ENCODE assay signal across 11 mouse cellular contexts in the genomic region with DNA sequence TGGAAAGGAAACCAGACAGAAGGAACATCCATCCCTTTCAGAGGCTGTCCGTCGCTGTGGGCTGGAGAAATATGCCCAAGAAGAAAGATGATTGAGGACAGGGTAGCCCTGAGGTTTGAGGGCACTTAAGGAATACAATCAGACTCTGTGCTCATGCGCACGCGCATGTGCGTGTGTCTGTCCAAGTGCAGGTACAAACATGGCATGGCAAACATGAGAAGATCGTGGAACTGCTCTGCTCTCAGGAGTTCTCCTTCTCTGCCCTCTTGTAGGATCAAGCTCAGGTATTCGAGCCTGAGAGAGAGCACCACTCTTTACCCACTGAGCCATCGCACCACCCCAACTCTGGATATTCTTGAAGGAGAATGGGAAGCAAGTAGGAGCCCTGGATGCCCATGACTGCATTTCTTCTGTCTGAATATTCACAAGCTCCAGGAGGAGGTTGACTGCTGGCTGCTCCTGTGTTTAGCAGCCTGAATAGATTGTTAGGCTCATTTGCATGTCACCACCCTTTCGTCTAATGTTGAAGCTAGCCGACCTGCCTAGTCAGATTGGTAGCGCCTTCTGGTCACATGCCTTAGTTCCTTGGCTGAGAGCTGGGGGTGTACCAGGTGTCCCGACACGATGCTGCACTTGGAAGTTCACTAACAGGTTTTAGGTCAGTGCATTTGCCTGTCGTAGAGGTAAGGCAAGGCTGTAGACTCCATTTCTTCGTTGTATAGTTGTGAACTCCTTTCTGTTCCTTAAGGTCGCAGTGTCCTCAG. TPM values are rescaled to one million over a fixed set of nuclear protein-coding genes. Genes with fewer than 3 reads are reported as not detected.
A peak's percentile ranks its signal among the peaks of the same experiment; 100 is the strongest.
DNase-seq lines count a peak whose midpoint lies in the region; ATAC-seq lines count a peak whose summit lies in the region.
"Had no signal": no experiment of that assay in that cellular context is flagged by ENCODE, and none has a peak within 500 bp of the region (broad histone marks: within the 10 kb centered on the region; RNA-seq: fewer than 3 reads in every experiment).

No protein-coding gene starts in this region.

- no peaks in the 10 kb centered on the region for H3K36me3 ChIP-seq in heart, embryonic 14.5 days (ENCODE audit: control insufficient read depth, insufficient read depth, low read length)
- H3K36me3 ChIP-seq: liver, embryonic 12.5 days had no signal

- no peak for ATAC-seq in heart, embryonic 14.5 days (ENCODE audit: insufficient number of reproducible peaks, insufficient read depth, low FRiP score, low read depth)
- ATAC-seq: hindbrain, embryonic 16.5 days; liver, embryonic 12.5 days had no signal

- WGBS in heart, embryonic 14.5 days: 68% methylated on average over 17 of the region's 17 CpGs

- no peaks in the 10 kb centered on the region for H3K27me3 ChIP-seq in heart, embryonic 14.5 days (ENCODE audit: control insufficient read depth, insufficient read depth, low read length)

- DNase-seq in heart, postnatal 10 days: no peak
- DNase-seq in A20 (ENCODE audit: low read depth, low spot score) (peak; percentile 57), R1 (ENCODE audit: low read depth, low spot score) (peak; percentile 57)
- DNase-seq in kidney, postnatal 25 days: peak; percentile 34 to 73
- DNase-seq in urinary bladder, postnatal 4 days (ENCODE audit: low spot score in 2 of 2): no peak
- DNase-seq in left cerebral cortex, adult 18-20 months (ENCODE audit: low spot score in 2 of 2): no peak
- DNase-seq in ovary, adult 18-20 months (ENCODE audit: low spot score): no peak
- DNase-seq: adrenal gland, postnatal 10 days had no signal

- intact Hi-C loops in heart, postnatal 10 days (cut with DNase I): no loop called here

- H3K9me3 ChIP-seq in heart, embryonic 14.5 days (ENCODE audit: control insufficient read depth, low read length): no peaks in the 10 kb centered on the region
- H3K9me3 ChIP-seq: liver, embryonic 12.5 days had no signal

- no peak overlapping the region for H3K4me2 ChIP-seq in heart, embryonic 14.5 days (ENCODE audit: low read length)
- H3K4me2 ChIP-seq: liver, embryonic 12.5 days had no signal

- peaks cover 43 to 72% of the 10 kb centered on the region in 2 experiments for H3K4me1 ChIP-seq in heart, embryonic 14.5 days (ENCODE audit: control insufficient read depth in 2 of 2, insufficient read depth in 2 of 2, low read length in 2 of 2)

- peak overlapping the region; percentile 5 to 20; a peak in 2 of 4 replicates for H3K27ac ChIP-seq in heart, embryonic 14.5 days (replicated peaks in 1 of 2; ENCODE audit: control insufficient read depth in 1 of 2, insufficient read depth in 1 of 2, low read depth in 2 of 2, low read length in 2 of 2)
- H3K27ac ChIP-seq: liver, embryonic 12.5 days had no signal

- H3K4me3 ChIP-seq in heart, embryonic 14.5 days (ENCODE audit: control insufficient read depth in 1 of 2, insufficient read depth in 1 of 2, low read depth in 1 of 2, low read length in 2 of 2): no peak overlapping the region
- H3K4me3 ChIP-seq: liver, embryonic 12.5 days had no signal

- H3K9ac ChIP-seq in heart, embryonic 14.5 days (ENCODE audit: low read length): 0 out of 2 replicates have a peak overlapping the region, but pooled peaks have one; percentile 18
- H3K9ac ChIP-seq: liver, embryonic 12.5 days had no signal

RNA-seq across cellular contexts. Expression of gene Sort1, which starts 7.3 kb away (rescaled TPM):
- 19.3 and 21.4 TPM in 2 replicates for polyA plus RNA-seq in heart, embryonic 14.5 days (2014; fragmentation: Nextera tagmentation; extraction: Ambion mirVana)
- 10 to 100 TPM; 24.3 to 26.9 TPM for total RNA-seq in heart, postnatal 10 days (2021)
- 100 to 1,000 TPM; 305 to 320 TPM for total RNA-seq in left cerebral cortex, adult 18-20 months (2021)

RNA-seq across cellular contexts. Expression of gene Psma5, which starts 34.5 kb away (rescaled TPM):
- polyA plus RNA-seq in heart, embryonic 14.5 days (2014; fragmentation: Nextera tagmentation; extraction: Ambion mirVana): 210 and 231 TPM in 2 replicates
- total RNA-seq in heart, postnatal 10 days (2021): 10 to 100 TPM; 78.2 to 80.3 TPM
- 10 to 100 TPM; 68.9 to 76.7 TPM for total RNA-seq in left cerebral cortex, adult 18-20 months (2021)

Comparison
In these comparisons a context has a peak if more than half of its experiments do, and no peak if none do; other contexts are left out.
1. DNase-seq: peak in A20 (single experiment), R1 (single experiment) and kidney, postnatal 25 days (2 of 2); none in heart, postnatal 10 days (0 of 2), urinary bladder, postnatal 4 days (0 of 2), left cerebral cortex, adult 18-20 months (0 of 2) and ovary, adult 18-20 months (single experiment).
2. RNA of gene Sort1, which starts 7.3 kb away (total RNA-seq): 305 to 320 TPM in left cerebral cortex, adult 18-20 months; 24.3 to 26.9 TPM in heart, postnatal 10 days; every median in the first group is over 10 times any median in the second.